Mouse (Mus musculus): ENCODE data around the gene Fam219a.

Gene Fam219a

GRCm38 (mm10) chr4:41554994-41555663, 14.2 kb downstream of the Fam219a start:
- DNase-seq (ENCODE audit: low read depth, low spot score) = no peak

GRCm38 (mm10) chr4:41553116-41553515, 16.2 kb downstream of the Fam219a start:
- no peak for DNase-seq (ENCODE audit: low read depth, low spot score)

- peak; percentile 78 for DNase-seq (ENCODE audit: low read depth, low spot score)
Measured at GRCm38 (mm10) chr4:41552529-41552928, 16.8 kb downstream of the Fam219a start.

GRCm38 (mm10) chr4:41547086-41547485, 22.3 kb downstream of the Fam219a start:
- no peak for DNase-seq (ENCODE audit: low read depth, low spot score)

GRCm38 (mm10) chr4:41545985-41546384, 23.4 kb downstream of the Fam219a start:
- DNase-seq (ENCODE audit: low read depth, low spot score) = no peak

- no peak for DNase-seq (ENCODE audit: low read depth, low spot score)
Measured at GRCm38 (mm10) chr4:41542136-41542535, 27.2 kb downstream of the Fam219a start.

GRCm38 (mm10) chr4:41534866-41535265, 34.5 kb downstream of the Fam219a start:
- no peak for DNase-seq (ENCODE audit: low read depth, low spot score)

GRCm38 (mm10) chr4:41532420-41532819, 36.9 kb downstream of the Fam219a start:
- DNase-seq (ENCODE audit: low read depth, low spot score) = peak; percentile 20

- DNase-seq (ENCODE audit: low read depth, low spot score) = no peak
Measured at GRCm38 (mm10) chr4:41527996-41528395, 41.3 kb downstream of the Fam219a start.

GRCm38 (mm10) chr4:41527076-41527475, 42.3 kb downstream of the Fam219a start:
- no peak for DNase-seq (ENCODE audit: low read depth, low spot score)

- DNase-seq (ENCODE audit: low read depth, low spot score) = no peak
Measured at GRCm38 (mm10) chr4:41526553-41526952, 42.8 kb downstream of the Fam219a start.

GRCm38 (mm10) chr4:41524829-41525228, 44.5 kb downstream of the Fam219a start:
- DNase-seq (ENCODE audit: low read depth, low spot score) = no peak

GRCm38 (mm10) chr4:41523839-41524238, 45.5 kb downstream of the Fam219a start:
- DNase-seq (ENCODE audit: low read depth, low spot score) = no peak

GRCm38 (mm10) chr4:41522788-41523187, 46.5 kb downstream of the Fam219a start:
- DNase-seq (ENCODE audit: low read depth, low spot score) = peak; percentile 45

- DNase-seq (ENCODE audit: low read depth, low spot score) = no peak
Measured at GRCm38 (mm10) chr4:41522136-41522535, 47.2 kb downstream of the Fam219a start.

GRCm38 (mm10) chr4:41520641-41521040, 48.7 kb downstream of the Fam219a start:
- no peak for DNase-seq (ENCODE audit: low read depth, low spot score)

- no peak for DNase-seq (ENCODE audit: low read depth, low spot score)
Measured at GRCm38 (mm10) chr4:41519195-41519594, 50.1 kb downstream of the Fam219a start.

- no peak for DNase-seq (ENCODE audit: low read depth, low spot score)
Measured at GRCm38 (mm10) chr4:41518349-41518748, 51.0 kb downstream of the Fam219a start.

GRCm38 (mm10) chr4:41517233-41517632, 52.1 kb downstream of the Fam219a start, which contains the start of gene 1110017D15Rik:
Gene 1110017D15Rik (minus strand): TSS chr4:41517333.
- DNase-seq (ENCODE audit: low read depth, low spot score) = no peak

- no peak for DNase-seq (ENCODE audit: low read depth, low spot score)
Measured at GRCm38 (mm10) chr4:41513714-41514113, 55.6 kb downstream of the Fam219a start.

- DNase-seq (ENCODE audit: low read depth, low spot score) = no peak
Measured at GRCm38 (mm10) chr4:41513309-41513708, 56.0 kb downstream of the Fam219a start.

GRCm38 (mm10) chr4:41507998-41508397, 61.3 kb downstream of the Fam219a start:
- no peak for DNase-seq (ENCODE audit: low read depth, low spot score)

- DNase-seq (ENCODE audit: low read depth, low spot score) = no peak
Measured at GRCm38 (mm10) chr4:41507326-41507924, 61.9 kb downstream of the Fam219a start.

All from A20 (cell line).